Mouse (Mus musculus) cerebellum, postnatal 14 days (tissue): ENCODE measurements around the gene Smap1.

Experiments used
- DNase-seq, 2 experiments: peaks; one replicate each; pipeline ENCODE4 v3.0.0; 2021; ENCODE audit warnings: mixed read lengths in 2 of 2

Gene Smap1

GRCm38 (mm10) chr1:23834246-23834645, 87.9 kb downstream of the Smap1 start:
- DNase-seq = no peak

- peak; percentile 84 to 86 for DNase-seq
These were observed 95.0 kb downstream of the Smap1 start for GRCm38 (mm10) chr1:23826887-23827758.

DNA sequence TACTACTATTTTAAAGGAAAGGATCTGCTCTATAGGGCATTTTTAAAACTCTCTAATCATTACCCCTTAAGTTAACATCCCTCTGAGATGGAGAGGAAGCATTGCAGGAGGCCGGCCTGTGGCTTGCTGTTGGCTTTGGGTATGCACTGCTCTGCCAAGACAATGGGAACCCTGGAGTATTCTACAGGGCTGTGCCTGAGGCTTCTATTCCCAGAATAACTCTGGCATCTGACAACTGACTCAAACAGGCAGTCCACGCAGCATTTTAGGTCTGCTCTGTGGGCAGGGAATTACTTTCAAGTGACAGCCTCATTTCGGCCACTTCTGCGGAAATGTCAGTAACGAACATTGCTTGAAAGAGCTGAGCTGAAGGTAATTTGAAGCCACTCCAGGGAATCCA, 100.5 kb downstream of the Smap1 start:
- peak; percentile 67 to 80 for DNase-seq

DNA sequence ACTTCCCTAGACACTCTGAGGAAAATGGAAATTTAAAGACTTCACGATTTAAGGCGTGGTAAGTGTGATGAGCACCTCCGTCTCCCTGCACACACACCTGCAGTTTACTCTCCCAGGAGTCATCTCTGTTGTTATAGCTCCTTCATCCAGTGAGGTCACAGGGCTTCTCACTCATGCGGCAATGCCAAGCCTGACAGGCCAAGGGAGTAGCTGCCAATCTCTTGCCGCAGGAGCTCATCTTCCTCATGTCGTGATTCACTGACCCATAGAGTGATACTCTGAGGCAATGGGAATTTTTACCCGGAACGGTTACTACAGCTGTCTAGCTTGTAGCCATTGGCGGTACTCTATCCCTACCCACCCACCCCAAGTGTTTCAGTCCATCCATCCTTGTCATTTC, 123.8 kb downstream of the Smap1 start:
- peak; percentile 31 to 47 for DNase-seq
